In the genomic region with DNA sequence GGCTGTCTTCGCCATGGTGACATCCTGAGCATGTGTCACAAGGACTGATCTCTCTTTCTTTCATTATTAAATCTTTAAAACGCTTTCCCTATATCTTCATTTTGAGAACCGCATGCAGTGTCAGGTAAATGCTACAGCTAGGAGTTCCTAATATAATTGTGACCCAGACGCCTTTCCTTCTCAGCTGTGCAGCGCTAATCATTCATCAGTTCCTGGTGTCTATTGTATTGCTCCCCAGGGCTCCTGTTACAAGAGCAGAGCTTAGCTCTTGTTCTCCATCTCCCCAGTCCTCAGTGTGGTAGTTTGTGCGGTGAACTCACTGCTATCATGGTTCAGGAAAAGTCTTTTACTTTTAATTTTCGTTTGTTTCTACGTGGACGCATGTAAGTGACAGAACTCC, we compare ENCODE assay signal across 17 mouse cellular contexts.
"Had no signal": no experiment of that assay in that cellular context is flagged by ENCODE, and none has a peak within 500 bp of the region (broad histone marks: within the 10 kb centered on the region; RNA-seq: fewer than 3 reads in every experiment).

No protein-coding gene starts in this region.

- H3K4me1 ChIP-seq: liver, embryonic 15.5 days; neural tube, embryonic 13.5 days; neural tube, embryonic 15.5 days had no signal

- H3K9ac ChIP-seq: liver, embryonic 15.5 days; liver, postnatal 0 days; lung, embryonic 14.5 days; neural tube, embryonic 13.5 days; neural tube, embryonic 15.5 days had no signal

- H3K4me2 ChIP-seq: liver, embryonic 15.5 days; lung, embryonic 14.5 days; midbrain, embryonic 11.5 days; neural tube, embryonic 13.5 days; neural tube, embryonic 15.5 days had no signal

- H3K27me3 ChIP-seq: liver, embryonic 15.5 days; neural tube, embryonic 13.5 days; neural tube, embryonic 15.5 days had no signal

- H3K9me3 ChIP-seq: liver, embryonic 15.5 days; neural tube, embryonic 13.5 days; neural tube, embryonic 15.5 days had no signal

- DNase-seq: liver, postnatal 0 days; lung, postnatal 10 days; lung, postnatal 4 days; right cerebral cortex, adult 18-20 months; right cerebral cortex, postnatal 25 days; right cerebral cortex, postnatal 4 days; spleen, adult 18-20 months; thymus, adult 18-20 months; thymus, postnatal 14 days; thymus, postnatal 36 days had no signal

- ATAC-seq: liver, postnatal 0 days; midbrain, embryonic 16.5 days had no signal

- H3K36me3 ChIP-seq: liver, embryonic 15.5 days; neural tube, embryonic 13.5 days; neural tube, embryonic 15.5 days had no signal

- H3K27ac ChIP-seq: liver, embryonic 15.5 days; neural tube, embryonic 13.5 days; neural tube, embryonic 15.5 days had no signal

- H3K4me3 ChIP-seq: liver, embryonic 15.5 days; myocyte; neural tube, embryonic 13.5 days; neural tube, embryonic 15.5 days had no signal
